Mouse (Mus musculus) embryonic fibroblast, embryonic 13.5 days (primary cell): ENCODE measurements around the gene Ino80d. TPM values are rescaled to one million over a fixed set of nuclear protein-coding genes. Genes with fewer than 3 reads are reported as not detected.

ENCODE experiments used
- H3K27ac ChIP-seq: 2 replicates; pipeline ENCODE4 v1.5.1; 2012; ENCODE audit warnings: low read length, control low read depth, inconsistent platforms; ENCODE audit not compliant: insufficient read depth
- H3K4me1 ChIP-seq: 2 replicates; pipeline ENCODE4 v1.6.1; 2011; ENCODE audit warnings: low read length; ENCODE audit not compliant: control insufficient read depth, insufficient read depth
- H3K4me3 ChIP-seq: 2 replicates; pipeline ENCODE4 v1.5.1; 2011; ENCODE audit warnings: mild to moderate bottlenecking, control low read depth, low read length; ENCODE audit not compliant: insufficient read depth
- CTCF ChIP-seq: IDR thresholded peaks from 2 replicates; pipeline ENCODE4 v1.5.1; 2011; ENCODE audit warnings: mild to moderate bottlenecking, control low read depth, low read length, moderate library complexity, borderline replicate concordance; ENCODE audit not compliant: insufficient read depth
- POLR2A ChIP-seq: IDR thresholded peaks from 2 replicates; pipeline ENCODE4 v1.6.1; 2011; ENCODE audit warnings: low read depth, mild to moderate bottlenecking, control low read depth, low read length, moderate library complexity
- polyA plus RNA-seq: library from polyadenylated mRNA; stranded (reverse); fragments of >200 nt; gene quantifications from 2 replicates; pipeline ENCODE4 v1.2.4, GENCODE M21; 2011; ENCODE audit warnings: low read depth; ENCODE audit not compliant: missing spikeins, insufficient read length

Ino80d gene
- polyA plus RNA-seq, 1 experiment: 19.7 TPM

GRCm38 (mm10) chr1:63005013-63005646, 109.3 kb downstream of the Ino80d start:
- Histone ChIP-seq H3K27ac (no peak overlapping the region), H3K4me1 (no peaks in the 10 kb centered on the region), H3K4me3 (no peak overlapping the region)
- TF ChIP-seq POLR2A: no peak
- TF ChIP-seq CTCF: no peak

- TF ChIP-seq CTCF: no peak
- no peak for TF ChIP-seq POLR2A
- H3K27ac ChIP-seq: no peak overlapping the region
- no peak overlapping the region for H3K4me3 ChIP-seq
- no peaks in the 10 kb centered on the region for H3K4me1 ChIP-seq
These were observed 112.6 kb downstream of the Ino80d start for GRCm38 (mm10) chr1:63001874-63002273.

GRCm38 (mm10) chr1:62993348-62993747, 121.1 kb downstream of the Ino80d start:
- Histone ChIP-seq H3K4me1 (no peaks in the 10 kb centered on the region), H3K27ac (no peak overlapping the region), H3K4me3 (no peak overlapping the region)
- TF ChIP-seq CTCF (no peak), POLR2A (no peak)

GRCm38 (mm10) chr1:62992648-62993047, 121.8 kb downstream of the Ino80d start:
- TF ChIP-seq POLR2A (no peak), CTCF (no peak)
- H3K4me3 ChIP-seq: no peak overlapping the region
- no peaks in the 10 kb centered on the region for H3K4me1 ChIP-seq
- H3K27ac ChIP-seq: no peak overlapping the region

- Histone ChIP-seq H3K4me1 (no peaks in the 10 kb centered on the region), H3K27ac (no peak overlapping the region), H3K4me3 (no peak overlapping the region)
- TF ChIP-seq CTCF (no peak), POLR2A (no peak)
These were observed 123.4 kb downstream of the Ino80d start for GRCm38 (mm10) chr1:62991021-62991420.

GRCm38 (mm10) chr1:62987561-62987960, 126.9 kb downstream of the Ino80d start:
- no peak overlapping the region for H3K27ac ChIP-seq
- TF ChIP-seq POLR2A (no peak), CTCF (no peak)

GRCm38 (mm10) chr1:62986267-62986666, 128.2 kb downstream of the Ino80d start:
- TF ChIP-seq POLR2A: no peak
- TF ChIP-seq CTCF: peak; percentile 19; the same call in 1 of the 2 replicates
- no peak overlapping the region for H3K27ac ChIP-seq
- H3K4me1 ChIP-seq: no peaks in the 10 kb centered on the region
- H3K4me3 ChIP-seq: no peak overlapping the region

More at GRCm38 (mm10) chr1:62987561-62987960, 126.9 kb downstream of the Ino80d start:
- no peak overlapping the region for H3K4me3 ChIP-seq
- H3K4me1 ChIP-seq: no peaks in the 10 kb centered on the region

- no peak overlapping the region for H3K4me3 ChIP-seq
- no peak overlapping the region for H3K27ac ChIP-seq
- TF ChIP-seq CTCF (peak; percentile 70), POLR2A (no peak)
- H3K4me1 ChIP-seq: no peaks in the 10 kb centered on the region
These were observed 129.9 kb downstream of the Ino80d start for GRCm38 (mm10) chr1:62984566-62984965.

GRCm38 (mm10) chr1:62976742-62977141, 137.7 kb downstream of the Ino80d start:
- no peak overlapping the region for H3K27ac ChIP-seq
- TF ChIP-seq CTCF: no peak
- no peak for TF ChIP-seq POLR2A
- H3K4me3 ChIP-seq: no peak overlapping the region
- no peaks in the 10 kb centered on the region for H3K4me1 ChIP-seq

- TF ChIP-seq POLR2A (no peak), CTCF (no peak)
- no peak overlapping the region for H3K27ac ChIP-seq
These were observed 147.6 kb downstream of the Ino80d start for GRCm38 (mm10) chr1:62966885-62967284.

More at GRCm38 (mm10) chr1:62966885-62967284, 147.6 kb downstream of the Ino80d start:
- no peaks in the 10 kb centered on the region for H3K4me1 ChIP-seq
- no peak overlapping the region for H3K4me3 ChIP-seq
